Mouse (Mus musculus) heart, embryonic 13.5 days (tissue): Measurements from ENCODE around the gene Uevld. TPM values are rescaled to one million over a fixed set of nuclear protein-coding genes. Genes with fewer than 3 reads are reported as not detected.

Source experiments
- polyA plus RNA-seq: library from polyadenylated mRNA; unstranded; fragments of >200 nt; fragmentation: Nextera tagmentation; extraction: Ambion mirVana; gene quantifications from 2 replicates; pipeline ENCODE4 v1.2.1, GENCODE M21; 2015

Uevld gene
- polyA plus RNA-seq, 1 experiment from 2014 or later, result 7.5 TPM

Other genes starting within 250 kb of the Uevld start
- 14.7 and 15.9 TPM in 2 replicates for gene Saal1, start 247.8 kb downstream of the Uevld start, polyA plus RNA-seq
- gene Saa3, start 242.8 kb downstream of the Uevld start, polyA plus RNA-seq, result 0.15 TPM in 1 of 2 replicates, not detected in the other
- 0.18 TPM in 1 of 2 replicates, not detected in the other for gene Saa4, start 225.9 kb downstream of the Uevld start, polyA plus RNA-seq
- not detected in 2 replicates for gene Saa1, start 215.5 kb downstream of the Uevld start, polyA plus RNA-seq
- gene Saa2, start 206.7 kb downstream of the Uevld start, polyA plus RNA-seq, result not detected in 2 replicates
- 9.7 and 10.8 TPM in 2 replicates for gene Hps5, start 162.5 kb downstream of the Uevld start, polyA plus RNA-seq
- 28.5 and 29.7 TPM in 2 replicates for gene Gtf2h1, start 162.4 kb downstream of the Uevld start, polyA plus RNA-seq
- gene Ldha, start 117.1 kb downstream of the Uevld start, polyA plus RNA-seq, result 2,723 and 3,293 TPM in 2 replicates
- not detected in 2 replicates for gene Ldhc, start 97.3 kb downstream of the Uevld start, polyA plus RNA-seq
- gene Tsg101, start 38.6 kb downstream of the Uevld start, polyA plus RNA-seq, result 165 and 182 TPM in 2 replicates
- not detected in 2 replicates for gene Gm9999, start 25.1 kb upstream of the Uevld start, polyA plus RNA-seq
- gene Spty2d1, start 49.9 kb upstream of the Uevld start, polyA plus RNA-seq, result 13.1 and 13.4 TPM in 2 replicates
- 22.5 and 25.1 TPM in 2 replicates for gene Tmem86a, start 92.1 kb upstream of the Uevld start, polyA plus RNA-seq
- 0.12 and 0.29 TPM in 2 replicates for gene Ptpn5, start 175.2 kb upstream of the Uevld start, polyA plus RNA-seq
- gene Mrgpra6, start 246.4 kb upstream of the Uevld start, polyA plus RNA-seq, result not detected in 2 replicates